Mouse (Mus musculus) testis, adult 10 weeks (tissue): ENCODE measurements around the gene Olfr613. TPM values are rescaled to one million over a fixed set of nuclear protein-coding genes. Genes with fewer than 3 reads are reported as not detected.

Experiments used
- polyA plus RNA-seq: library from polyadenylated mRNA; stranded (reverse); fragments of 350-450 nt; fragmentation: Illumina TruSeq; extraction: RNeasy Lipid Tissue Mini Kit (QIAGEN cat#74804); gene quantifications from one replicate; pipeline ENCODE4 v1.2.3, GENCODE M21; 2014; ENCODE audit warnings: low read depth, low replicate concordance

The Olfr613 gene
- polyA plus RNA-seq = not detected

GRCm38 (mm10) chr7:103547774-103548173 lies at the start of gene Olfr613:
TSS of gene Olfr613 (plus strand) at chr7:103548074.

GRCm38 (mm10) chr7:103512022-103512421 lies 35.9 kb upstream of the Olfr613 start, which contains the start of gene Olfr610:
TSS of gene Olfr610 (minus strand) at chr7:103512122.

DNA sequence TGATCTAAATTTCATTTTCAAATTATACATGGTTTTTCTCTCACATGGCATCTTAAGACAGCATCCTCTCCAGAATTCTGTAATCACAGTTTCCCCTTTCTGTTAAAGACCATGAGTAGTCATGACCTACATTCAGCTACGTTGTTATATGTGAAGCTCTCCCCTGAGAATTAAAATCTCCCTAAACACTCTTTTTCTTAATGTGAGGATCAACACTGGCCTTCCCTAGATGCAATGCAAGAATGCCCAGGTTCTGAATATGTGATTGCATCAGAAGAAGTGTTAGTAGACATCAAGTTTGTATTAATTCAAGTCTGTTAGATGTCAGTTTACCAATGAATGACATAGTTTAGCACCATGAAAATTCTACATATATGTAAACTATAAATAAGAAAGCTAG lies 27.1 kb upstream of the Olfr613 start, which contains the start of gene Olfr611:
TSS of gene Olfr611 (minus strand) at position 101 of the 400 bp plus-strand sequence.

DNA sequence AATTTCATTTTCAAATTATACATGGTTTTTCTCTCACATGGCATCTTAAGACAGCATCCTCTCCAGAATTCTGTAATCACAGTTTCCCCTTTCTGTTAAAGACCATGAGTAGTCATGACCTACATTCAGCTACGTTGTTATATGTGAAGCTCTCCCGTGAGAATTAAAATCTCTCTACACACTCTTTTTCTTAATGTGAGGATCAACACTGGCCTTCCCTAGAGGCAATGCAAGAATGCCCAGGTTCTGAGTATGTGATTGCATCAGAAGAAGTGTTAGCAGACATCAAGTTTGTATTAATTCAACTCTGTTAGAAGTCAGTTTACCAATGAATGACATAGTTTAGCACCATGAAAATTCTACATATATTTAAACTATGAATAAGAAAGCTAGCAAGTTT lies 5.3 kb upstream of the Olfr613 start, which contains the start of gene Olfr612:
TSS of gene Olfr612 (minus strand) at position 101 of the 400 bp plus-strand sequence.

DNA sequence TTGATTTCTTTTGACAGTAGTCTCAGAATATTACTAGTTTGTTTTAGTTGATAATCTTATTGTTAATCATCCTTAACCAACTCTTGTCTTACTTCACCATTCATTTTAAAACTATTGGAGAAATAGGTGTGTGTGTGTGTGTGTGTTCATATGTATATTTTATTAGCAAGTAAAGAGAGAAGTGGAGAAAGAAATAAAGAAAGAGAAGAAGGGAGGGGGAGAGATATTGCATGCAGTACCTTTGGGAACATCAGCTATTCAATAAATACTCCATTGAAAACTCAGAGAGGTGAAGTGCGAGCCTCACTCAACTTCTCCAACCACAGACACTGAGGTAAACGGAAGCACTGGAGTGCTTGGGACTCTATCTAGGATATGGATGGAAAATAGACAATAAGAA lies 7.9 kb downstream of the Olfr613 start, which contains the start of gene Olfr615:
TSS of gene Olfr615 (plus strand) at position 301 of the 400 bp plus-strand sequence.

DNA sequence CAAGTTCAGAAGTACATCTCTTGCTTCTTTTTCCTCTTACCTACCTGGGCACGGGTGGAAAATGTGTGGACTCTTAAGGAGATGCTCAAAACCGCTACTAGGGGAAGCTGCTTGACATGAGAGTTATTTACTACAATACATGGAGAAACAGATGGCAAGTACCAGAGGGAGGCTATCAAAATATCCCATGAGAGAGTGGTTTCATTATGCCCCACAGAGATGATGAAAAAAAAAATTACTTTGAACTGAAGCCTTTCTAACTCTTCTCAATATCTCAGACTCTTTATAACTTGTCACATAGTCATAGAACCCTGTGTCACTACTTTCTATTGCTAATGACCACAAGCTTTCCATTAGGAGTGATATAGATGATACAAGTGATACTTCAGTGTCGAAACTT lies 21.2 kb downstream of the Olfr613 start, which contains the start of gene Olfr616:
TSS of gene Olfr616 (minus strand) at position 101 of the 400 bp plus-strand sequence.

DNA sequence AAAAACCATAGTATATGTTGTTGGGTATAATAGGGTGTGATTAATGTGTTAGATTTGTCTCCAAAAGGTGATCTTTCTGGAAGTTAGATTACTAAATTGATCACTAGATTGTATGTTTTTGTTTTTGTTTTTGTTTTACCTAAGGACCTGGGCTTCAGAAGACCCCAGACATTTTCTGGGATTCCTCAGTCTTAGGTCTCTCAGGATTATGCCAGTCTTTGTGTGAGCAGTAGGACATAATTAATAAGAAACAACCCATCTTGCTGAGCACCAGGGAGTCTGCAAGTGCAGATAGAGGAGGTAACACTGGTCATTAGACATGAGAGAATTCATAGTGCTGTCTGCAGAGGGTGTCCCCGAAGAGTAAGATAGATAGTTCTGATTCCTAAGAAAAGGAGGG lies 24.9 kb downstream of the Olfr613 start, which contains the start of gene Olfr617:
TSS of gene Olfr617 (plus strand) at position 301 of the 400 bp plus-strand sequence.

DNA sequence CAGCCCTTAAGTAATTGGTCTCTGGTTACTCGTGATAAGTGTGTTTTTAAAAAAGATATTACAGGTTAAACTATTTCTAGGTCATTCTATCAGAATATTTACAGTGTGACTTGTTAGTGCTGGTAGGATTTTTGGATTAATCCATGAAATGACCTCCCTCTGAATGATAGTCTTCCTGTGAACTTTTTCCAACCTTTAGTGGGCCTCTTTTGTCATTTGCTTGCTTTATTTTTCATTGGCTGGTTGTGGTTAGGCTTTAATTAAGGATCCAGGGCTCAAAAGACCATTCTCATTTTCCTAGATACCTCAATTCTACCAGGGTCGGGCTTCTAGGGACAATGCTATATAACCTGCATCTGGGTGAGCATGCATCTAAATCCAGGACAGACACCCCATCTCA lies 41.9 kb downstream of the Olfr613 start, which contains the start of gene Olfr618:
TSS of gene Olfr618 (plus strand) at position 301 of the 400 bp plus-strand sequence.

DNA sequence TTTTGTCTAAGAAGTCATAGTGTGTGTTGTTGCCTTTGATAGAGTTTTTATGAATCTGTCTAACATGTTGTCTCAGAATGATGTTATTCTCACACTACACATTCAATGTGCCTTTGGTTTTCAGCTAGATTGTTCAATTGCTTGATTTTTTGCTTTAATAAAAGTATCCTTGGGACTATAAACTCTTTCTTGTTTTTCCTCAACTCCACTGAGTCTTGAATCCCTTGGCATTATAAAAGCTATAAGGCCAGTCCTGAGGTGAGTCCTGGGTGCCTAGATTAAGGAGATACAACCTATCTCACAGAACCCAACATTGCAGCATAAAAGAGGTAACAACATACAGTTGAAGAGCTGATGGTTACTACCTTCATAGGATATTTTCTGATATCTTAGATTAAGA lies 52.4 kb downstream of the Olfr613 start, which contains the start of gene Olfr619:
TSS of gene Olfr619 (plus strand) at position 301 of the 400 bp plus-strand sequence.

Other genes with a start within 250 kb of the Olfr613 start
- gene Olfr596, start 242.4 kb upstream of the Olfr613 start, polyA plus RNA-seq = not detected
- gene Olfr597, start 231.8 kb upstream of the Olfr613 start, polyA plus RNA-seq = not detected
- not detected for gene Olfr598, start 224.5 kb upstream of the Olfr613 start, polyA plus RNA-seq
- gene Olfr599, start 212.2 kb upstream of the Olfr613 start, polyA plus RNA-seq = not detected
- gene Olfr600, start 198.4 kb upstream of the Olfr613 start, polyA plus RNA-seq = not detected
- gene Olfr601, start 185.4 kb upstream of the Olfr613 start, polyA plus RNA-seq = not detected
- gene Olfr603, start 161.9 kb upstream of the Olfr613 start, polyA plus RNA-seq = not detected
- not detected for gene Usp17lc, start 133.0 kb upstream of the Olfr613 start, polyA plus RNA-seq
- gene Olfr605, start 102.6 kb upstream of the Olfr613 start, polyA plus RNA-seq = not detected
- gene Olfr606, start 99.0 kb upstream of the Olfr613 start, polyA plus RNA-seq = not detected
- not detected for gene Olfr607, start 83.9 kb upstream of the Olfr613 start, polyA plus RNA-seq
- gene Olfr608, start 78.2 kb upstream of the Olfr613 start, polyA plus RNA-seq = not detected
- not detected for gene Olfr609, start 50.0 kb upstream of the Olfr613 start, polyA plus RNA-seq
- not detected for gene Olfr610, start 36.0 kb upstream of the Olfr613 start, polyA plus RNA-seq
- gene Olfr611, start 27.2 kb upstream of the Olfr613 start, polyA plus RNA-seq = not detected
- not detected for gene Olfr612, start 5.4 kb upstream of the Olfr613 start, polyA plus RNA-seq
- not detected for gene Olfr615, start 8.0 kb downstream of the Olfr613 start, polyA plus RNA-seq
- 0.38 TPM for gene Olfr616, start 21.1 kb downstream of the Olfr613 start, polyA plus RNA-seq
- not detected for gene Olfr617, start 25.0 kb downstream of the Olfr613 start, polyA plus RNA-seq
- not detected for gene Olfr618, start 42.0 kb downstream of the Olfr613 start, polyA plus RNA-seq
- gene Olfr619, start 52.5 kb downstream of the Olfr613 start, polyA plus RNA-seq = not detected
- not detected for gene Olfr620, start 64.5 kb downstream of the Olfr613 start, polyA plus RNA-seq
- not detected for gene Olfr622, start 94.6 kb downstream of the Olfr613 start, polyA plus RNA-seq
- not detected for gene Olfr623, start 115.6 kb downstream of the Olfr613 start, polyA plus RNA-seq
- gene Olfr624, start 123.1 kb downstream of the Olfr613 start, polyA plus RNA-seq = 0.06 TPM
- not detected for gene Olfr625-ps1, start 134.6 kb downstream of the Olfr613 start, polyA plus RNA-seq
- not detected for gene Olfr243, start 166.6 kb downstream of the Olfr613 start, polyA plus RNA-seq
- gene Olfr628, start 182.3 kb downstream of the Olfr613 start, polyA plus RNA-seq = not detected
- not detected for gene Olfr629, start 196.9 kb downstream of the Olfr613 start, polyA plus RNA-seq
- not detected for gene Olfr630, start 209.3 kb downstream of the Olfr613 start, polyA plus RNA-seq
- not detected for gene Olfr69, start 223.5 kb downstream of the Olfr613 start, polyA plus RNA-seq
- gene Olfr68, start 231.6 kb downstream of the Olfr613 start, polyA plus RNA-seq = not detected
- gene Olfr67, start 243.7 kb downstream of the Olfr613 start, polyA plus RNA-seq = not detected